Mouse (Mus musculus): ENCODE data around the gene Ramac.
A peak's percentile ranks its signal among the peaks of the same experiment; 100 is the strongest.

Ramac gene

GRCm38 (mm10) chr7:81762180-81763109, at the start of gene Ramac:
TSS of gene Ramac (plus strand) at chr7:81762925.
- peak; percentile 93 for DNase-seq (ENCODE audit: low read depth)

GRCm38 (mm10) chr7:81718657-81719056, 44.1 kb upstream of the Ramac start:
- no peak for DNase-seq (ENCODE audit: low read depth)

GRCm38 (mm10) chr7:81719216-81719661, 43.5 kb upstream of the Ramac start:
- peak; percentile 34 for DNase-seq (ENCODE audit: low read depth)

GRCm38 (mm10) chr7:81721271-81721670, 41.5 kb upstream of the Ramac start:
- no peak for DNase-seq (ENCODE audit: low read depth)

GRCm38 (mm10) chr7:81723851-81724250, 38.9 kb upstream of the Ramac start:
- no peak for DNase-seq (ENCODE audit: low read depth)

- DNase-seq (ENCODE audit: low read depth), result no peak
These were observed 36.6 kb upstream of the Ramac start for GRCm38 (mm10) chr7:81725986-81726727.

- no peak for DNase-seq (ENCODE audit: low read depth)
These were observed 36.1 kb upstream of the Ramac start for GRCm38 (mm10) chr7:81726728-81727005.

GRCm38 (mm10) chr7:81727716-81728115, 35.0 kb upstream of the Ramac start:
- no peak for DNase-seq (ENCODE audit: low read depth)

- no peak for DNase-seq (ENCODE audit: low read depth)
These were observed 32.9 kb upstream of the Ramac start for GRCm38 (mm10) chr7:81729787-81730186.

- DNase-seq (ENCODE audit: low read depth), result no peak
These were observed 31.5 kb upstream of the Ramac start for GRCm38 (mm10) chr7:81731181-81731651.

GRCm38 (mm10) chr7:81732183-81733089, 30.3 kb upstream of the Ramac start:
- no peak for DNase-seq (ENCODE audit: low read depth)

GRCm38 (mm10) chr7:81735300-81736048, 27.3 kb upstream of the Ramac start:
- DNase-seq (ENCODE audit: low read depth), result no peak

GRCm38 (mm10) chr7:81738720-81739385, 23.9 kb upstream of the Ramac start:
- DNase-seq (ENCODE audit: low read depth), result no peak

- no peak for DNase-seq (ENCODE audit: low read depth)
These were observed 22.7 kb upstream of the Ramac start for GRCm38 (mm10) chr7:81740010-81740409.

- peak; percentile 40 for DNase-seq (ENCODE audit: low read depth)
These were observed 18.6 kb upstream of the Ramac start for GRCm38 (mm10) chr7:81744145-81744544.

- no peak for DNase-seq (ENCODE audit: low read depth)
These were observed 14.8 kb upstream of the Ramac start for GRCm38 (mm10) chr7:81747956-81748355.

GRCm38 (mm10) chr7:81763110-81763845, 553 bp downstream of the Ramac start:
- peak; percentile 43 for DNase-seq (ENCODE audit: low read depth)

- DNase-seq (ENCODE audit: low read depth), result no peak
These were observed 10.2 kb downstream of the Ramac start for GRCm38 (mm10) chr7:81772786-81773539.

- no peak for DNase-seq (ENCODE audit: low read depth)
These were observed 12.6 kb downstream of the Ramac start for GRCm38 (mm10) chr7:81775325-81775724.

All from c-Kit-positive CD71-positive TER-119-negative erythroid progenitor cells, embryonic 14.5 days (primary cell).